Mouse (Mus musculus) brain, embryonic 14.5 days (tissue): Measurements from ENCODE around the gene Catsper4.

ENCODE experiments used
- CTCF ChIP-seq: fragments of 200-500 bp; IDR thresholded peaks from 2 replicates; pipeline ENCODE4 v1.5.1; 2012; ENCODE audit warnings: inconsistent platforms, mild to moderate bottlenecking, moderate library complexity, borderline replicate concordance; ENCODE audit not compliant: insufficient read depth, insufficient read length; ENCODE audit errors: extremely low read depth
- POLR2A ChIP-seq: fragments of 200-500 bp; IDR thresholded peaks from 2 replicates; pipeline ENCODE4 v1.6.1; 2012; ENCODE audit warnings: mild to moderate bottlenecking, inconsistent platforms, borderline replicate concordance; ENCODE audit not compliant: poor library complexity, insufficient read depth, insufficient read length, severe bottlenecking; ENCODE audit errors: extremely low read depth

GRCm38 (mm10) chr4:134222793-134223600 is 4.2 kb downstream of the Catsper4 start:
- no peak for TF ChIP-seq POLR2A
- no peak for TF ChIP-seq CTCF
